Mouse (Mus musculus) bone marrow macrophage, adult 2 months (primary cell): ENCODE data around the gene Cntn6. TPM values are rescaled to one million over a fixed set of nuclear protein-coding genes. Genes with fewer than 3 reads are reported as not detected.

Experiments
- H3K27ac ChIP-seq: 2 replicates; pipeline ENCODE4 v1.5.1; 2012; ENCODE audit warnings: low read depth, low read length; ENCODE audit not compliant: insufficient read depth
- H3K4me1 ChIP-seq: 2 replicates; pipeline ENCODE4 v1.6.1; 2012; ENCODE audit warnings: low read length; ENCODE audit not compliant: control insufficient read depth, insufficient read depth
- H3K4me3 ChIP-seq: 2 replicates; pipeline ENCODE4 v1.5.1; 2012; ENCODE audit warnings: mild to moderate bottlenecking, low read length, moderate library complexity; ENCODE audit not compliant: insufficient read depth
- CTCF ChIP-seq: IDR thresholded peaks from 2 replicates; pipeline ENCODE4 v1.5.1; 2012; ENCODE audit warnings: low read depth, mild to moderate bottlenecking, low read length, moderate library complexity
- POLR2A ChIP-seq: IDR thresholded peaks from 2 replicates; pipeline ENCODE4 v1.6.1; 2012; ENCODE audit warnings: mild to moderate bottlenecking, low read depth, low read length, borderline replicate concordance
- polyA plus RNA-seq: library from polyadenylated mRNA; stranded (reverse); fragments of >200 nt; gene quantifications from 2 replicates; pipeline ENCODE4 v1.2.4, GENCODE M21; 2012; ENCODE audit not compliant: missing spikeins, insufficient read depth, insufficient read length

The Cntn6 gene
- polyA plus RNA-seq, 1 experiment, result not detected

DNA sequence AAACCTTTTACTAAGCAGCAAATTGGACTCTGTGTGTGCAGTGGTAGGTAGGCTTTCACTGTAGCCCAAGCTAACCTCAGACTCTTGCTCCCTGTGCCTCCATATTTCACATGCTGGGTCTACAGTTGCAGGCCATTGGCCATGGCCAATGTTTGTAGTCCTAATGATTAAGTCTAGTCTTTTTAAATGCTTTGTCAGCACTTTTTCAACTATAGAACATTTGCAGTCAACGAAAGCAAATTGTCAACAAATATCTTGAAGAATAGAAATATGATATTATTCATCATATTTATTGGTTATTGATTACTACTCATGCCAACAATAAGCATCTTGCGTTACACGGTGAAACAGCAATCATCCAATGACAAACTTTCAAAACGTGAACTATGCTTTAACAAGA lies 246.4 kb downstream of the Cntn6 start:
- Histone ChIP-seq H3K4me1 (no peaks in the 10 kb centered on the region), H3K4me3 (no peak overlapping the region), H3K27ac (no peak overlapping the region)
- TF ChIP-seq CTCF, result no peak
- no peak for TF ChIP-seq POLR2A

DNA sequence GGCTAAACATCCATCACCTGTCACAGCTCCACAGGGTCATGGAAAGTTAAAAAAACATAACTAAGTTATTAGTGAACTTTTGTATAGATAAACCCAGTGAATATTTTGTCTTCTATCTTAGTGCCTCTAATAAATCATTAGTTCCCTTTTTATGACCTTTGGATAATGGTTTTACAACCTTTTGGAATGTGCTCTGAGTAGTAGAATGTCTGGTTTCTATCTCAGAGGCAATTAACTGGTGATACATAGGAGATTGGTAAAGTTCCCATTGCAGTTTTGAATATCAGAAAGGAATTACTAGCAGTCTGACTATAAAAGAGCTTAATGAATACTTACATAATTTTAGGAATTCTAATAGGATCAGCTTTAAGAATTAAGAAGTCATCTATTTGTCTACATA lies 265.5 kb downstream of the Cntn6 start:
- TF ChIP-seq POLR2A (no peak), CTCF (no peak)
- H3K27ac ChIP-seq, result no peak overlapping the region
- no peaks in the 10 kb centered on the region for H3K4me1 ChIP-seq
- H3K4me3 ChIP-seq, result no peak overlapping the region

DNA sequence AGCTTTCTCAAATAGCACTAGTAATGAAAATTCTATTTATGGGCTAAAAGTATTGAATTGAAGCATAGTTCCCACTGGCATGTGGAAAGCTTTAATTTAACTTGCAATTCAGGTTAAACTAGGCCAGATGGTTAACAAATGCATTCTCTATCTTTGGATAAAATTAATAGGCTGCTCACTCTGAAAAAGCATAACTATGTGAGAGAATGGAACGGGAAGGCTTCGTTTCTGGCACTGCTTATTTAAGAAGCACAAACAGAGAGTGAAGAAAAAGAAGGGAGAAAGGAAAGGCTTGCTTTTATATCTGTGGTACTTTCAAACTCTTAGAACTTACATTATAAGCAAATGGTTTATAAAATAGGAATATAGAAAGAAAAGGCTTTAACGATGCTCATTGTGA lies 268.6 kb downstream of the Cntn6 start:
- Histone ChIP-seq H3K4me3 (no peak overlapping the region), H3K27ac (no peak overlapping the region), H3K4me1 (no peaks in the 10 kb centered on the region)
- no peak for TF ChIP-seq CTCF
- TF ChIP-seq POLR2A, result no peak

DNA sequence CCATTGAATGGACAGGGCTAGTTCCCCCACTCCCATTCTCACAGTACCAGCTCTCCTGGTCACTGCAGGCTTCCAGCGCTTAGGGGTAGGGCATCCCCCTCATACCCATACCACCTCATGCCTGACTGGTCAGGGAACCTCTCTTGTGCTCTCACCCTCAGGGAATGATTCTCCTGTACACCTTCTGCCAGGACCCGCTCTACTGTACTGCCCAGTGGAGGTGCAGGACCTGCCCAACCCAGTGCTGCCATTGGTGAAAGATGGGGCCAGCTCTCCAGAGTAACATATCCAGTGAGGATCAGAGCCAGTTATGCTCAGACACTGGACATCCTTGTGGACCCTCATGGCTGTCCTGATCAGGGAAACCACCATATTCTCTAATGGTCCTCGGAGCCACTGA lies 291.3 kb downstream of the Cntn6 start:
- TF ChIP-seq CTCF (no peak), POLR2A (no peak)
- Histone ChIP-seq H3K4me3 (no peak overlapping the region), H3K27ac (no peak overlapping the region), H3K4me1 (no peaks in the 10 kb centered on the region)

DNA sequence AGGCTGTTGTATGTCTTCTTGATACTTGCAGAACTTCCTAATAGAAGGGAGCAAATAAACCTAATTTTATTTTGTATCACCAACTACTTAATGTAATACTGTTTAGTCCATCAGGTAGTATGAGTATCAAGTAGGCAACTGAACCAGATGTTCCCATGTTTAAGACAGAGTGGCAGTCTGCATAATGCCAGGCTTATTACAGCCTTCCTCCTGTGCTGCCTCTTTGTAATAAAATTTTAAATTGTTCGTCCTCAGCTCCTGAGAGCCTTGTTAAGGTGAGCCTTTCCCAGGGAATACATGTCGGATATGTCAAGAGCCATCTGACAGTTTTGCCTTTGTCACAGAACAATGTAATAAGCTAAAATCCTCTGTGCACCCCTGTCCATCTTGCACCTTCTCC lies 294.9 kb downstream of the Cntn6 start:
- TF ChIP-seq POLR2A (no peak), CTCF (no peak)
- Histone ChIP-seq H3K27ac (no peak overlapping the region), H3K4me1 (no peaks in the 10 kb centered on the region), H3K4me3 (no peak overlapping the region)

DNA sequence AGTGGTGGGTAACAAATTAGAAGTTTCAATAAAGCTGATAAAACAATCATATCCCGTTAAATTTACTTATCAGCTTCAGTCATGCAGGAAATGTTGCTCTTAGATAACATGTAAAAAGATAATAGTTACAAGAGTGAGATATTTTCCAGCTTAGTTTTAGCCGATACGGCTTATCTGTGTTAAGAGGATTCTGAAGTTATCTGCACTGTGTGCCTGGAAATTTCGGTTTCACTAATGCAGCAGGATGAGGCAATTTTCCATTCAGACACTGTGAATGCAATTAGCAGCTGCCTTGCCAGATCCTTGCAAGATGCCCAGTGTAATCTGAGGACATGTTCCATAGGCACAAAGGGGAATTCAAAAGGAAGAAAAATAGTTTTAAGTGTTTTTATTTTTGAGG lies 315.9 kb downstream of the Cntn6 start:
- Histone ChIP-seq H3K27ac (no peak overlapping the region), H3K4me1 (no peaks in the 10 kb centered on the region)
- TF ChIP-seq CTCF (no peak), POLR2A (no peak)

DNA sequence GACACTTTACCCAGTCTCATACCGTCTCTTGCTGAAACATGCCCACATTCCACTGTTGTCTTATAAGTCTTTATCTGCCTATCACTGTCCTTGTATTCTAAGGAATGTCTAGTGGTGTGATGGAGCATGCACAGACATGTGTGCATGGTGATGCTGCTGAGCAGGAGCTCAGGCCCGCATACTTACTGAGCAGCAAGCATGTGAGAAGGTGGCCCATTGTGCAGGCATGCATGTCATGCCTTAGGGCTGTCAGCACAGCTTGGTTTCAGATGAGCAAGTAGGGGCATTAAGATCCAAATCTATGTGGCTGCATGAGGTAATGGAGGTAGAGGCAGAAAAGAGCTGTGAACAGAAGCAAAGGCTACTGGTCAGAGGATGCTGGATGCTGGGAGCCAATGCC lies 323.0 kb downstream of the Cntn6 start:
- TF ChIP-seq CTCF (no peak), POLR2A (no peak)
- no peak overlapping the region for H3K4me3 ChIP-seq
- no peaks in the 10 kb centered on the region for H3K4me1 ChIP-seq

More for the DNA sequence above, 315.9 kb downstream of the Cntn6 start:
- H3K4me3 ChIP-seq, result no peak overlapping the region

DNA sequence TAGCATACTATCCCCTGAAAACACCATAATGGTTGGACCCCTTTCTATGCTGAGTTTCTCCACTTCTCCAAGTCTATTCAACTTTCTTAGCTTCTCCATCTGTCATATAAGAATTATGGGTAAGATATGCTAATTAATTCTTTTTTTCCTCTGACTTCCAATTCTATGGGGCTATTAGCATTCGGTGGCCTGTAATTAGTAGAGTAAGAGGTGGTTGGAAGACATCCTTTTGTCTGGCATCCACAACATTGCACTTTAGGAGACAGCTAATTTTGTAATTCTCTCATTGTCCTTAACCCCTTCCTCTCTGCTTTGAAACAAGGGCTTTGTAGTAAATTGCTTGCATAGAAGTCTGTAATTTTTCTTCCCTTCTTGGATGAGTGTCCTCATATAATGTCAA lies 387.1 kb downstream of the Cntn6 start:
- TF ChIP-seq POLR2A (no peak), CTCF (no peak)
- Histone ChIP-seq H3K4me1 (no peaks in the 10 kb centered on the region), H3K4me3 (no peak overlapping the region), H3K27ac (no peak overlapping the region)

More for the DNA sequence above, 323.0 kb downstream of the Cntn6 start:
- no peak overlapping the region for H3K27ac ChIP-seq

DNA sequence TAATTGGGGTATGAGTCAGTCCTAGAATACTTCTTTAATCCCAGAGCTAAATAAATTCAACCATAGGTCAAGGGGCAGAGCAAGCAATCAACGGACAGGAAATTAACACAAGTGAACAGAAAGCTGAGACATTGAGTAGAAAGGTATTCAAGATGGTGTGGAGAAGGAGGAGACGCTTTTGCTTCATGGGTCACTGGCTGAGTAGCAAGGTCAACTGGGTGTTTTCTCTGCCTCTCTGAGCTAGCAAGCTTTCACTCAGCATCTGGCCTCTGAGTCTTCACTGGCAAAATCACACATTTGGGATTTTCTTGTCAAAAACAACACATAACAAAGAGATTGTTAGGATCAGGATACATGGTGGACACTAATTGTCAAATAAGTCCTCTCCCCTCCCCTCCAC lies 391.4 kb downstream of the Cntn6 start:
- no peak overlapping the region for H3K27ac ChIP-seq
- TF ChIP-seq POLR2A (no peak), CTCF (no peak)
- H3K4me3 ChIP-seq, result no peak overlapping the region
- no peaks in the 10 kb centered on the region for H3K4me1 ChIP-seq

DNA sequence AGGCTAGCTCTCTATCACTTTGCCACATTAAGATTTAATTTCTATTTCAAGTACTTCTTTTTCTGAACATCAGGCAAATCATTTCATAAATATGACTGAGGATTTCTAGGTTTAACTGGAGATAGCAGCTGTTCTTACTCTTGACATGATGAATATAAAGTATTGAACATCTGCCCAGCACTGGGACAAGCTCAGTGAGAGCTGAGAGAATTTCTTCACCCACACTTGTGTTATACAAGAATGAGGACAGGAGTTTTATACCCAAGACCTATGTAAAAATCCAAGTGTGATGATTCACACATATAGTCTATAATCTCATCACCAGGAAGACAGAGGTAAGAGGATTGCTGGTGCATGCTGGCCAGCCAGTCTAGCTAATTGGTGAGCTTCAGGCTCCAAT lies 393.2 kb downstream of the Cntn6 start:
- no peak overlapping the region for H3K27ac ChIP-seq
- TF ChIP-seq POLR2A (no peak), CTCF (no peak)
- no peak overlapping the region for H3K4me3 ChIP-seq
- H3K4me1 ChIP-seq, result no peaks in the 10 kb centered on the region

DNA sequence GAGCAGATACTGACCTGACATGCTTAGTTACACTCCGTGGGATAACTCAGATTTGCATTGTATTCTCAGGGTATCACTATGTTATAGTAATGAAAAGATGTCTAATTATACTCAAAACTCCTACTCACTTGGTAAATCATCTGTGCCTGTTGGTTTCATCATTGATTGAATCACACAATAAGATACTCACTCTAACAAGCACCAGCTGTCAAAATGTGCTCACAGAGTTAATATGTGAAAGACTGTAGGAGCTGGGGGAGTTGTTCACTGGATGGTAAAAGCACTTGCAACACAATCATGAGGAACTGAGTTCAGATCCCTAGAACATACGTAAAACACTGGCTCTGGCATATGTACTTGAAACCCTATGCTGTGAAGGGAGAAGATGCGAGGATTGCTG lies 398.5 kb downstream of the Cntn6 start:
- no peak overlapping the region for H3K27ac ChIP-seq
- H3K4me1 ChIP-seq, result no peaks in the 10 kb centered on the region
- no peak overlapping the region for H3K4me3 ChIP-seq
- no peak for TF ChIP-seq CTCF
- TF ChIP-seq POLR2A, result no peak
